Mouse (Mus musculus): ENCODE measurements around the gene Spink4. TPM values are rescaled to one million over a fixed set of nuclear protein-coding genes. Genes with fewer than 3 reads are reported as not detected.

Spink4 gene
- total and polyA plus RNA-seq, 2 experiments from 2014 or later: not detected

DNA sequence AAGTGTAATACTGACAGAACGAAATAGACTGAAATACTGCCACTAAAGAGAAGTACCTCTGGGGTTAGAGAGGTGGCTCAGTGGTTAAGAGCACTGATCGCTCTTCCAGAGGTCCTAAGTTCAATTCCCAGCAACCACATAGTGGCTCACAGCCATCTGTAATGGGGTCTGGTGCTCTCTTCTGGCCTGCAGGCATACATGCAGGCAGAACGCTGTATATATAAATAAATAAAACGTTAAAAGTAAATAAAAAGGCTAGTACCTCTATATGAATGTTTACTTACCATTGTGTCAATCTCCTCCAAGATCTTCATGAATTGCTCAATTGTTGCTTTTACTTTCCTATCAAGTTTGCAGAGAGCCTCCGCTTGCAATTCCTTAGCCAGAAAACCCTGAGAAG, 18.9 kb downstream of the Spink4 start:
- Histone ChIP-seq H3K9ac (replicated peaks; ENCODE audit: low read length, poor library complexity, severe bottlenecking) (no peak overlapping the region), H3K27me3 (ENCODE audit: insufficient read depth, low read length) (no peaks in the 10 kb centered on the region), H3K4me2 (ENCODE audit: low read depth, low read length, poor library complexity, severe bottlenecking) (no peak overlapping the region), H3K9me3 (ENCODE audit: low read length) (no peaks in the 10 kb centered on the region), H3K4me1 (ENCODE audit: insufficient read depth, low read length) (no peaks in the 10 kb centered on the region), H3K36me3 (ENCODE audit: insufficient read depth, low read length) (peaks cover 50% of the 10 kb centered on the region), H3K27ac (ENCODE audit: low read depth, low read length) (no peak overlapping the region), H3K4me3 (ENCODE audit: low read depth, low read length) (no peak overlapping the region)
- DNase-seq (ENCODE audit: low spot score) (no peak), ATAC-seq (ENCODE audit: low FRiP score) (no peak)
- 96% methylated on average over 5 of the region's 5 CpGs for WGBS
- TF ChIP-seq CTCF (IDR thresholded peaks at IDR 0.05): no peak

DNA sequence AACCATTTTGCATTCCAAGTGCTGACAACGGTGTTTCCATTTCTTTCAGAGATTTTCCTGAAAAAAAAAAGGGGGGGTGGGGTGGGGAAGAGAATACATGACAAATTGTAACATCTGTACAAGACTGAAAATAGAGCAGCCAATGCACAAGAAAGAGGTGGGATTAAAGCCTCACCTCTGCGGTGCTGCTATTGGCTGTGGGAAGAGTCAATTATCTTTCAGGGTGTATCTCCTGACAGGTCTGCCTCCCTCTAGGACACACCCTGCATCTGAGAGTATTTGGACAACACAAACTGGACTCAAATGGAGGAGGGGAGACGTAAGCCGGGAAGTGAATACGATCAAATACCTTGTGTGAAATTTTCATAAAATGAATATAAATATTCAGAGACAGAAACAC, 23.8 kb downstream of the Spink4 start:
- Histone ChIP-seq H3K4me2 (ENCODE audit: low read depth, low read length, poor library complexity, severe bottlenecking) (no peak overlapping the region), H3K9ac (replicated peaks; ENCODE audit: low read length, poor library complexity, severe bottlenecking) (no peak overlapping the region), H3K27me3 (ENCODE audit: insufficient read depth, low read length) (no peaks in the 10 kb centered on the region), H3K4me3 (ENCODE audit: low read depth, low read length) (no peak overlapping the region), H3K4me1 (ENCODE audit: insufficient read depth, low read length) (peaks cover 6% of the 10 kb centered on the region; the same call in 1 of the 2 replicates), H3K27ac (ENCODE audit: low read depth, low read length) (no peak overlapping the region), H3K9me3 (ENCODE audit: low read length) (no peaks in the 10 kb centered on the region), H3K36me3 (ENCODE audit: insufficient read depth, low read length) (peaks cover 44% of the 10 kb centered on the region)
- 97% methylated on average over 5 of the region's 5 CpGs for WGBS
- no peak for TF ChIP-seq CTCF (IDR thresholded peaks at IDR 0.05)
- ATAC-seq (ENCODE audit: low FRiP score): no peak
- no peak for DNase-seq (ENCODE audit: low spot score)

DNA sequence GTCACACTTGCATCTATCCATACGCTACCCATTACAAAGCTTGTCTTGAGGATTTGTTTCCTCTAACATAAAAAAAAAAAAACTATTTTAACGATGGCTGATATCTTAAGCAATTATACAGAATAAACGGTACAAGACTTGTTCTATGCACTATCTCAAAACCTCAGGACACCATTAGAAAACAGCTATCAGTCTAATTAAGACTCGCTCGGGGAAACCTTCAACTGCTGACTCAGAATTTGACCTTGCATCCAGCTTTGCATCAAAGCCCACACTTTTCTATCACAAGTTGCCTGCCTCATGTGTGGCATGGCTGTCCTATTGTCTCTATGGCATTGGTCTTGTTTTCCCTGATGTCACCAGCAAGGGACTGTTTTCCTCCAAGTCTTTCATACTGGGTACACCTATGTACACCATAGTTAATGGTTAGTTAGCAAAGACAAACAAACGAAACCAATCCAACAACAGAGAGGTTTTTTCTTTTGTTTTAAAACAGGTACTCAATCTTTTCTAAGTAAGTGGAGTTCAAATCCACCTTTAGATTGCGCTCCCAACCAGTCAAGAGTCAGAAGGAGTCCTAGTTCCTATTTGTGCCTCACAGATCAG, 26.8 kb downstream of the Spink4 start:
- ATAC-seq (ENCODE audit: low FRiP score): no peak
- H3K9me3 ChIP-seq (ENCODE audit: low read length): no peaks in the 10 kb centered on the region
- peak overlapping the region; percentile 67 for H3K4me2 ChIP-seq (ENCODE audit: low read depth, low read length, poor library complexity, severe bottlenecking)
- H3K4me3 ChIP-seq (ENCODE audit: low read depth, low read length): peak overlapping the region; percentile 85
- peaks cover 6% of the 10 kb centered on the region; the same call in 1 of the 2 replicates for H3K4me1 ChIP-seq (ENCODE audit: insufficient read depth, low read length)
- 0 out of 2 replicates have a peak overlapping the region, but pooled peaks have one; percentile 72 for H3K9ac ChIP-seq (replicated peaks; ENCODE audit: low read length, poor library complexity, severe bottlenecking)
- TF ChIP-seq CTCF (IDR thresholded peaks at IDR 0.05): no peak
- H3K27me3 ChIP-seq (ENCODE audit: insufficient read depth, low read length): no peaks in the 10 kb centered on the region
- DNase-seq (ENCODE audit: low spot score): no peak
- WGBS: 85% methylated on average over 7 of the region's 7 CpGs
- no peak overlapping the region for H3K27ac ChIP-seq (ENCODE audit: low read depth, low read length)
- H3K36me3 ChIP-seq (ENCODE audit: insufficient read depth, low read length): peaks cover 31% of the 10 kb centered on the region

DNA sequence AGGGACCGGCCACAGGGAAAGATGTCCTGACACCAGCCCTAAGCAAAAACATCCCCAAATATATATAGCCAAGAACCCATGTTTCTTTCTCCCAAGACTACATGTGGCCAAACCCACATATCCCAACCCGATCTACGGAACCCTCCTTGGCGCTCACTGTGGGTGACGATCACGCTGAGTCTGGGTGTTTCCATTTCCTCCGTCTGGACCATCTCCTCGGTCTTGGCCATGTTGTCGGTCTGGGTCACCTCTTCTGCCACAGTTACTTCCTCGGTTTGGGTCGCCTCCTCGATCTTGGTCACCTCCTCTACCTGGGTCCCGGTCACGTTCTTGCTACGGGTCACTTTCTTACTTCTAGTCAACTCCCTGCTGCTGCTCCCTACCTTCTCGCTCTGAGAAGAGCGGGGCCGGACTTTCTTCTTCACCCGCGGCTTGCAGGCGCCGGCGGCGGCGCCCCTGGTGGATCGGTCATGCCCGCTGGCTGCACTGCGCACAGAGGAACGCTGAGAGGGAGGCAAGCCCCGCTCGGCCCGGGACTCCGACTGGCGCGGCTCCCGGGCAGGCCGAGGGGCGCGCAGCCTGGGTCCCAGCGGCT, 27.8 kb downstream of the Spink4 start:
- H3K27me3 ChIP-seq (ENCODE audit: insufficient read depth, low read length): no peaks in the 10 kb centered on the region
- ATAC-seq (ENCODE audit: low FRiP score) (peak; percentile 6), DNase-seq (ENCODE audit: low spot score) (peak; percentile 9)
- peaks cover 6% of the 10 kb centered on the region; the same call in 1 of the 2 replicates for H3K4me1 ChIP-seq (ENCODE audit: insufficient read depth, low read length)
- peak overlapping the region; percentile 72 for H3K9ac ChIP-seq (replicated peaks; ENCODE audit: low read length, poor library complexity, severe bottlenecking)
- peak overlapping the region; percentile 67 for H3K4me2 ChIP-seq (ENCODE audit: low read depth, low read length, poor library complexity, severe bottlenecking)
- WGBS: under 1% methylated on average over 39 of the region's 40 CpGs
- peak overlapping the region; percentile 74 for H3K27ac ChIP-seq (ENCODE audit: low read depth, low read length)
- H3K4me3 ChIP-seq (ENCODE audit: low read depth, low read length): peak overlapping the region; percentile 85
- no peaks in the 10 kb centered on the region for H3K9me3 ChIP-seq (ENCODE audit: low read length)
- H3K36me3 ChIP-seq (ENCODE audit: insufficient read depth, low read length): peaks cover 30% of the 10 kb centered on the region
- TF ChIP-seq CTCF (IDR thresholded peaks at IDR 0.05): peak; percentile 32; the same call in 1 of the 2 replicates

DNA sequence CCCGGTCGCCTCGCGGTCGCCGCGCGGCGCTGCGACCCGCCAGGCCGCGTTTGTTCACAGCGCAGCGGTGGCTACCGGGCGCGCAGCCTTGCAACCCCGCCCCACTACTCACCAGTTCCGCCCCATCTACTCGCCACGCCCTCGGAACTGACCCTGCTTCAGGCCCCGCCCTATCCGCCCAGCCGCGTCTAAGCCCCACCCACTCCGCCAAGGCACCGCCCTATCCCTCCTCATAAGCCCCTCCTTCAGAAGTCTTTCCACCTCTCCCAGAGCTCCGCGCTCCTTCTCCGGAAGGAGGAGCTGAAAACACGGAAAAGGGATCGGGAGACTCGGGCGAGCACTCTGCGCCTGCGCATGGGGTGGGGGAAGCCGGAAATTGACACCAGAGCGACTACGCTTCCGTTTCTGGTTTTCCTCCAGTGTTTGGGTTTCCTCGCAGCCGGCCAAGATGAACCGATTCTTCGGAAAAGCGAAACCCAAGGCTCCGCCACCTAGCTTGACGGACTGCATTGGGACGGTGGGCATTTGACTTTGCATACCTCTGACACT, 28.4 kb downstream of the Spink4 start, which contains the start of the genes Bag1 and Chmp5:
Gene Bag1 (minus strand): TSS at position 135 of the 549 bp plus-strand sequence.
Gene Chmp5 (plus strand): TSS at position 248 of the 549 bp plus-strand sequence.
- WGBS: 1% methylated on average over 48 of the region's 50 CpGs
- no peaks in the 10 kb centered on the region for H3K27me3 ChIP-seq (ENCODE audit: insufficient read depth, low read length)
- TF ChIP-seq CTCF (IDR thresholded peaks at IDR 0.05): peak; percentile 53
- no peaks in the 10 kb centered on the region for H3K9me3 ChIP-seq (ENCODE audit: low read length)
- H3K4me2 ChIP-seq (ENCODE audit: low read depth, low read length, poor library complexity, severe bottlenecking): peak within 1 kb of the TSS; percentile 67
- peaks cover 6% of the 10 kb centered on the region; the same call in 1 of the 2 replicates for H3K4me1 ChIP-seq (ENCODE audit: insufficient read depth, low read length)
- peak within 1 kb of the TSS; percentile 85 for H3K4me3 ChIP-seq (ENCODE audit: low read depth, low read length)
- ATAC-seq (ENCODE audit: low FRiP score): peak; percentile 99
- peak within 1 kb of the TSS; percentile 74 for H3K27ac ChIP-seq (ENCODE audit: low read depth, low read length)
- peaks cover 29% of the 10 kb centered on the region for H3K36me3 ChIP-seq (ENCODE audit: insufficient read depth, low read length)
- H3K9ac ChIP-seq (replicated peaks; ENCODE audit: low read length, poor library complexity, severe bottlenecking): peak within 1 kb of the TSS; percentile 84
- peak; percentile 99 for DNase-seq (ENCODE audit: low spot score)

DNA sequence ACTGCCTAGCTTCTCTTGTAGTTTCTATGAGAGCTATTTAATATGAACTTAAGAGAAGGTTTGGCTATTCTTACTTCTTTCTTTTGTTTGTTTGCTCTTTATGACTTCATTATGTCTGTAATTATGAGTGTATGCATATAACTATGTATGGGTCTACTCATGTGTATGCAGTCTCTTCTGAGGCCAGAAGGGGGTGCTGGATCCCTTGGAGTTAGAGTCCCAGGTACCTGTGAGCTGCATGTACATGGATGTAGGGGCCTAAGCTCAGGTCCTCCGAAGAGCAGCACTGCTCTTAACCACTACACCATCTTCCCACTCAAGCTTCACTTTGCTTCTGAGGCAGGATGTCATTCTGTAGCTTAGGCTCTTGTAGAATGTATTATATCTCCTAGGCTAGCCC, 33.7 kb downstream of the Spink4 start:
- Histone ChIP-seq H3K27ac (ENCODE audit: low read depth, low read length) (no peak overlapping the region), H3K9ac (replicated peaks; ENCODE audit: low read length, poor library complexity, severe bottlenecking) (no peak overlapping the region), H3K36me3 (ENCODE audit: insufficient read depth, low read length) (peaks cover 43% of the 10 kb centered on the region), H3K4me1 (ENCODE audit: insufficient read depth, low read length) (no peaks in the 10 kb centered on the region), H3K27me3 (ENCODE audit: insufficient read depth, low read length) (no peaks in the 10 kb centered on the region), H3K4me3 (ENCODE audit: low read depth, low read length) (no peak overlapping the region), H3K9me3 (ENCODE audit: low read length) (no peaks in the 10 kb centered on the region), H3K4me2 (ENCODE audit: low read depth, low read length, poor library complexity, severe bottlenecking) (no peak overlapping the region)
- DNase-seq (ENCODE audit: low spot score): no peak
- WGBS: 100% methylated on average over 1 of the region's 1 CpGs
- peak; percentile 40 for TF ChIP-seq CTCF (IDR thresholded peaks at IDR 0.05)
- no peak for ATAC-seq (ENCODE audit: low FRiP score)
